Mouse (Mus musculus) myocyte (in vitro differentiated cells): ENCODE results near the gene Uaca. TPM values are rescaled to one million over a fixed set of nuclear protein-coding genes. Genes with fewer than 3 reads are reported as not detected.
A peak's percentile ranks its signal among the peaks of the same experiment; 100 is the strongest.

Source experiments
- H3K27me3 ChIP-seq: one replicate; pipeline ENCODE4 v1.6.1; 2011; ENCODE audit not compliant: control insufficient read depth, insufficient read depth, insufficient read length
- H3K36me3 ChIP-seq: one replicate; pipeline ENCODE4 v1.6.1; 2011; ENCODE audit not compliant: control insufficient read depth, insufficient read depth
- H3K4me2 ChIP-seq: one replicate; pipeline ENCODE4 v1.6.1; 2011; ENCODE audit warnings: low read depth, control low read depth
- H3K4me3 ChIP-seq: one replicate; pipeline ENCODE4 v1.5.1; 2011; ENCODE audit warnings: mild to moderate bottlenecking, control low read depth, moderate library complexity
- H3K79me2 ChIP-seq: one replicate; pipeline ENCODE4 v1.6.1; 2011; ENCODE audit not compliant: control insufficient read depth, insufficient read depth
- H3ac ChIP-seq: one replicate; pipeline ENCODE4 v1.6.1; 2011; ENCODE audit not compliant: control insufficient read depth, insufficient read length
- CEBPB ChIP-seq: IDR thresholded peaks from 2 replicates; pipeline ENCODE4 v1.6.1; 2011; ENCODE audit warnings: mild to moderate bottlenecking, moderate library complexity; ENCODE audit not compliant: poor library complexity, insufficient read depth, severe bottlenecking
- E2F4 ChIP-seq: IDR thresholded peaks from one replicate; pipeline ENCODE4 v1.6.1; 2011; ENCODE audit warnings: mild to moderate bottlenecking, control low read depth, moderate library complexity; ENCODE audit not compliant: insufficient read depth
- MAX ChIP-seq: IDR thresholded peaks from one replicate; pipeline ENCODE4 v1.6.1; 2011; ENCODE audit warnings: low read depth, mild to moderate bottlenecking, control low read depth
- MYOD1 ChIP-seq, 3 experiments: IDR thresholded peaks; one replicate each; pipeline ENCODE4 v1.6.1; 2011; ENCODE audit warnings: control low read depth in 2 of 3, low read depth in 2 of 3, mild to moderate bottlenecking in 2 of 3, moderate library complexity in 1 of 3; ENCODE audit not compliant: insufficient read length in 2 of 3, control insufficient read depth in 1 of 3
- MYOG ChIP-seq, 3 experiments: IDR thresholded peaks; one replicate each; pipeline ENCODE4 v1.6.1; 2011; ENCODE audit warnings: control low read depth in 2 of 3, low read depth in 2 of 3, mild to moderate bottlenecking in 2 of 3; ENCODE audit not compliant: insufficient read length in 2 of 3, control insufficient read depth in 1 of 3, insufficient read depth in 1 of 3
- POLR2A ChIP-seq: IDR thresholded peaks from one replicate; pipeline ENCODE4 v1.6.1; 2011; ENCODE audit warnings: low read depth, mild to moderate bottlenecking, control low read depth, moderate library complexity; ENCODE audit not compliant: insufficient read length
- POLR2AphosphoS2 ChIP-seq: IDR thresholded peaks from one replicate; pipeline ENCODE4 v1.6.1; 2011; ENCODE audit warnings: low read depth, control low read depth; ENCODE audit not compliant: insufficient read length
- REST ChIP-seq: IDR thresholded peaks from one replicate; pipeline ENCODE4 v1.6.1; 2011; ENCODE audit warnings: mild to moderate bottlenecking, control low read depth, moderate library complexity; ENCODE audit not compliant: insufficient read depth, insufficient read length
- SRF ChIP-seq: IDR thresholded peaks from one replicate; pipeline ENCODE4 v1.6.1; 2011; ENCODE audit warnings: low read depth; ENCODE audit not compliant: control insufficient read depth, insufficient read length
- TCF12 ChIP-seq: IDR thresholded peaks from one replicate; pipeline ENCODE4 v1.6.1; 2011; ENCODE audit warnings: mild to moderate bottlenecking, control low read depth; ENCODE audit not compliant: poor library complexity, insufficient read depth, severe bottlenecking
- TCF3 ChIP-seq: IDR thresholded peaks from one replicate; pipeline ENCODE4 v1.6.1; 2011; ENCODE audit warnings: low read depth, control low read depth; ENCODE audit not compliant: insufficient read length
- USF1 ChIP-seq: IDR thresholded peaks from one replicate; pipeline ENCODE4 v1.6.1; 2011; ENCODE audit warnings: low read depth, mild to moderate bottlenecking, control low read depth, moderate library complexity
- polyA plus RNA-seq: library from polyadenylated mRNA; unstranded; fragments of >200 nt; fragmentation: generic; extraction: Trizol; gene quantifications from one replicate; pipeline ENCODE4 v1.2.1, GENCODE M21; 2012; ENCODE audit warnings: missing spikeins

The Uaca gene
- polyA plus RNA-seq, 1 experiment, result 7.4 TPM

DNA sequence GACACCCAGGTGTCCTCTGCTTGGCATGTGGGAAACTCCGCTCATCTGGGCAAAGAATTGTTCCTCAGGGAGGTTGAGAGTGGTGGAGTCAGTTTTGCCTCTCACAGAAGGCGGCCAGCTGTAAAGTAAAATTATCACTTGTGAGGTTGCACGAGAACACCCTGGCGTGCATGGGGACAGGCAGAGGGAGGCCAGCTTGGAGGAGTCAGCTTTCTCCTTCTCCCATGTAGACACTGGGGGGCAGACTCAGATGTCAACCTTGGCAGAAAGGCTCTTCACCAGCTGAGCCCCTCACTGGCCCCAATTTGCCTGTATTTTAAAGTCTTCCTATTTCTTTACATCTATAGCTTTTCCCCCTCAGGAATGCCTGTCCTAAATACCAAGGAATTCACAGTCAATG is 35.3 kb downstream of the Uaca start:
- H3K4me2 ChIP-seq, result no peak overlapping the region
- H3K36me3 ChIP-seq, result no peaks in the 10 kb centered on the region
- H3ac ChIP-seq, result no peak overlapping the region
- H3K27me3 ChIP-seq, result no peaks in the 10 kb centered on the region
- no peak for TF ChIP-seq USF1
- no peak for TF ChIP-seq REST
- no peak for TF ChIP-seq MAX
- TF ChIP-seq TCF12, result no peak
- TF ChIP-seq SRF, result no peak
- TF ChIP-seq POLR2AphosphoS2, result no peak
- TF ChIP-seq CEBPB, result no peak
- no peak for TF ChIP-seq E2F4
- TF ChIP-seq POLR2A, result no peak
- no peak for TF ChIP-seq MYOD1 (IDR thresholded peaks at IDR 0.05; ENCODE audit: control insufficient read depth in 1 of 3, insufficient read length in 2 of 3, low read depth in 2 of 3)
- no peak for TF ChIP-seq TCF3
- no peak for TF ChIP-seq MYOG (IDR thresholded peaks at IDR 0.05; ENCODE audit: control insufficient read depth in 1 of 3, insufficient read depth in 1 of 3, insufficient read length in 2 of 3, low read depth in 2 of 3)
- no peak overlapping the region for H3K4me3 ChIP-seq
- no peaks in the 10 kb centered on the region for H3K79me2 ChIP-seq

DNA sequence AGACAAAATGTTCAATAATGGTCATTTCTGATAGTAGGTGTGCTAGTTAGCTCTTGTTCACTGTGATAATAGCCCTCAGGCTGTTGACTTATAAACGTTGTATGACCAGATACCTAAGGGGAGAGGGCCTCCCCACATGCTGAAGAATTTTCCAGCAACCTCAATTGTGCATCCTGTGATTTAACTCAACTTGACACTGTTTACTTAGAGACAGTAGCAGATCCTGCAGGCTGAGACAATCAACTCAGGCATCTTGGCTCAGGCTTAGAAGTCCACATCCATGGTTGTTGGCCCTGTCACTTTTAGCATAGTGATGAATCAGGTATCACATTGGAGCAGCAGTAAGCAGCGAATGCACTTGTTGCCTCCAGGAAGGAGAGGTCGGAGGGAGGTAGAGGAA is 35.7 kb downstream of the Uaca start:
- Histone ChIP-seq H3K27me3 (no peaks in the 10 kb centered on the region), H3K79me2 (no peaks in the 10 kb centered on the region), H3ac (no peak overlapping the region), H3K4me3 (no peak overlapping the region), H3K4me2 (no peak overlapping the region), H3K36me3 (no peaks in the 10 kb centered on the region)
- TF ChIP-seq POLR2A (no peak), MYOD1 (IDR thresholded peaks at IDR 0.05; ENCODE audit: control insufficient read depth in 1 of 3, insufficient read length in 2 of 3, low read depth in 2 of 3) (no peak), MAX (no peak), TCF3 (no peak), E2F4 (no peak), REST (no peak), CEBPB (no peak), MYOG (IDR thresholded peaks at IDR 0.05; ENCODE audit: control insufficient read depth in 1 of 3, insufficient read depth in 1 of 3, insufficient read length in 2 of 3, low read depth in 2 of 3) (no peak), SRF (no peak), TCF12 (no peak), POLR2AphosphoS2 (no peak), USF1 (no peak)

GRCm38 (mm10) chr9:60832233-60832632 is 37.9 kb downstream of the Uaca start:
- no peak overlapping the region for H3ac ChIP-seq
- H3K4me3 ChIP-seq, result no peak overlapping the region
- no peak overlapping the region for H3K4me2 ChIP-seq
- H3K36me3 ChIP-seq, result no peaks in the 10 kb centered on the region
- no peaks in the 10 kb centered on the region for H3K79me2 ChIP-seq
- TF ChIP-seq POLR2A (no peak), MAX (no peak), SRF (no peak), E2F4 (no peak), POLR2AphosphoS2 (no peak), TCF12 (no peak), MYOD1 (IDR thresholded peaks at IDR 0.05; ENCODE audit: control insufficient read depth in 1 of 3, insufficient read length in 2 of 3, low read depth in 2 of 3) (no peak), TCF3 (no peak), CEBPB (no peak), MYOG (IDR thresholded peaks at IDR 0.05; ENCODE audit: control insufficient read depth in 1 of 3, insufficient read depth in 1 of 3, insufficient read length in 2 of 3, low read depth in 2 of 3) (no peak), USF1 (no peak), REST (no peak)
- H3K27me3 ChIP-seq, result no peaks in the 10 kb centered on the region

DNA sequence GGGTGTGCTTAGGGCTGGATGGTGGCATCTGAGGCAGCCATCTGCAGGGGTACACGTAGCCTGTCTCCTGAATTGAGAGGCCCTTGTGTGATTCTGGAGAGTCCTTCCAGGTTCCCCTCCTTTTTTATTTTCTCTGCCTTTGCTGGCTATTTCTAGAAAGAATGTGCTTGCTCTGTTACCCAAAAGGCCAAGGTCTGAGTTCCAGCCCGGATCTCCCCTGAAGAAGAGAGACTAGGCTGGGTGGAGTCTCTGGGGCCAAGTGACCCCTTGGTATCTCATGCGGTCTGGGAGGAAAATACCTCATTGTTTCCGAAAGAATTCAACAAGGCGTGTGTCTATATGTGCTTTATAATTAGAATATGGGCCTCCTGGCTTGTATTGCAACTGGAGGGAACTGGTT is 41.8 kb downstream of the Uaca start:
- no peak overlapping the region for H3K4me3 ChIP-seq
- H3K79me2 ChIP-seq, result no peaks in the 10 kb centered on the region
- H3K36me3 ChIP-seq, result no peaks in the 10 kb centered on the region
- no peak overlapping the region for H3K4me2 ChIP-seq
- TF ChIP-seq MYOD1 (IDR thresholded peaks at IDR 0.05; ENCODE audit: control insufficient read depth in 1 of 3, insufficient read length in 2 of 3, low read depth in 2 of 3) (no peak), MAX (no peak), TCF12 (no peak), REST (no peak), POLR2AphosphoS2 (no peak), CEBPB (no peak), E2F4 (no peak)
- H3ac ChIP-seq, result no peak overlapping the region
- no peaks in the 10 kb centered on the region for H3K27me3 ChIP-seq

- Histone ChIP-seq H3K4me3 (peak overlapping the region; percentile 19), H3K27me3 (no peaks in the 10 kb centered on the region), H3ac (no peak overlapping the region), H3K4me2 (peak overlapping the region; percentile 91), H3K79me2 (no peaks in the 10 kb centered on the region), H3K36me3 (no peaks in the 10 kb centered on the region)
- TF ChIP-seq SRF, result no peak
- TF ChIP-seq TCF12, result no peak
- TF ChIP-seq MAX, result no peak
- TF ChIP-seq POLR2AphosphoS2, result no peak
- TF ChIP-seq TCF3, result no peak
- no peak for TF ChIP-seq POLR2A
- TF ChIP-seq USF1, result no peak
- no peak for TF ChIP-seq CEBPB
- no peak for TF ChIP-seq REST
These were observed 42.7 kb downstream of the Uaca start for GRCm38 (mm10) chr9:60837078-60837448.
